Mouse (Mus musculus): ENCODE measurements around the gene Ets2. TPM values are rescaled to one million over a fixed set of nuclear protein-coding genes. Genes with fewer than 3 reads are reported as not detected.

Ets2 gene
- total RNA-seq, 2 experiments from 2014 or later, result 7.0 to 9.9 TPM

GRCm38 (mm10) chr16:95728453-95729435, 26.9 kb downstream of the Ets2 start:
- peak; percentile 93 for ATAC-seq (replicated peaks; ENCODE audit: poor library complexity)

- ATAC-seq (replicated peaks; ENCODE audit: poor library complexity), result no peak
Measured at GRCm38 (mm10) chr16:95729775-95730174, 27.9 kb downstream of the Ets2 start.

GRCm38 (mm10) chr16:95734785-95735184, 32.9 kb downstream of the Ets2 start:
- ATAC-seq (replicated peaks; ENCODE audit: poor library complexity), result no peak

GRCm38 (mm10) chr16:95736059-95736458, 34.2 kb downstream of the Ets2 start:
- no peak for ATAC-seq (replicated peaks; ENCODE audit: poor library complexity)

GRCm38 (mm10) chr16:95736470-95736869, 34.6 kb downstream of the Ets2 start:
- no peak for ATAC-seq (replicated peaks; ENCODE audit: poor library complexity)

- no peak for ATAC-seq (replicated peaks; ENCODE audit: poor library complexity)
Measured at GRCm38 (mm10) chr16:95739522-95739921, 37.6 kb downstream of the Ets2 start.

- no peak for ATAC-seq (replicated peaks; ENCODE audit: poor library complexity)
Measured at GRCm38 (mm10) chr16:95741358-95741757, 39.5 kb downstream of the Ets2 start.

GRCm38 (mm10) chr16:95741915-95742739, 40.3 kb downstream of the Ets2 start:
- ATAC-seq (replicated peaks; ENCODE audit: poor library complexity), result no peak

GRCm38 (mm10) chr16:95742740-95743030, 40.8 kb downstream of the Ets2 start:
- no peak for ATAC-seq (replicated peaks; ENCODE audit: poor library complexity)

GRCm38 (mm10) chr16:95743104-95743503, 41.2 kb downstream of the Ets2 start:
- ATAC-seq (replicated peaks; ENCODE audit: poor library complexity), result no peak

- no peak for ATAC-seq (replicated peaks; ENCODE audit: poor library complexity)
Measured at GRCm38 (mm10) chr16:95744771-95745170, 42.9 kb downstream of the Ets2 start.

GRCm38 (mm10) chr16:95745685-95746084, 43.8 kb downstream of the Ets2 start:
- ATAC-seq (replicated peaks; ENCODE audit: poor library complexity), result no peak

- no peak for ATAC-seq (replicated peaks; ENCODE audit: poor library complexity)
Measured at GRCm38 (mm10) chr16:95746565-95746964, 44.7 kb downstream of the Ets2 start.

- ATAC-seq (replicated peaks; ENCODE audit: poor library complexity), result 0 out of 2 replicates have a peak, but pooled peaks have one; percentile 23
Measured at GRCm38 (mm10) chr16:95749291-95750103, 47.6 kb downstream of the Ets2 start.

GRCm38 (mm10) chr16:95750211-95750629, 48.3 kb downstream of the Ets2 start:
- ATAC-seq (replicated peaks; ENCODE audit: poor library complexity), result peak; percentile 50

GRCm38 (mm10) chr16:95752502-95752901, 50.6 kb downstream of the Ets2 start:
- ATAC-seq (replicated peaks; ENCODE audit: poor library complexity), result no peak

GRCm38 (mm10) chr16:95753295-95753694, 51.4 kb downstream of the Ets2 start:
- ATAC-seq (replicated peaks; ENCODE audit: poor library complexity), result no peak

- ATAC-seq (replicated peaks; ENCODE audit: poor library complexity), result no peak
Measured at GRCm38 (mm10) chr16:95759151-95759987, 57.5 kb downstream of the Ets2 start.

- ATAC-seq (replicated peaks; ENCODE audit: poor library complexity), result no peak
Measured at GRCm38 (mm10) chr16:95759988-95760391, 58.1 kb downstream of the Ets2 start.

- no peak for ATAC-seq (replicated peaks; ENCODE audit: poor library complexity)
Measured at GRCm38 (mm10) chr16:95761742-95762141, 59.9 kb downstream of the Ets2 start.
